Mouse (Mus musculus) kidney, adult 2 months (tissue): ENCODE data around the gene Isyna1.

Experiments
- CTCF ChIP-seq: fragments of 200-500 bp; conservative IDR thresholded peaks from 2 replicates; pipeline ENCODE4 v1.5.1; 2011; ENCODE audit warnings: low read depth, mild to moderate bottlenecking, control low read depth, low read length, moderate library complexity, mixed read lengths; ENCODE audit not compliant: insufficient read depth, insufficient read length
- POLR2A ChIP-seq: fragments of 200-500 bp; IDR thresholded peaks from one replicate; pipeline ENCODE4 v1.6.1; 2011; ENCODE audit warnings: low read depth, low read length, control low read depth

GRCm38 (mm10) chr8:70597417-70598272 is 3.5 kb downstream of the Isyna1 start:
- no peak for TF ChIP-seq CTCF
- no peak for TF ChIP-seq POLR2A
